Mouse (Mus musculus) liver, embryonic 14.5 days (tissue): Measurements from ENCODE around the gene Sdcbp2.

Experiments
- CTCF ChIP-seq: IDR thresholded peaks from 2 replicates; pipeline ENCODE4 v1.5.1; 2016; ENCODE audit warnings: antibody characterized with exemption, low read depth, control low read depth
- EP300 ChIP-seq: IDR thresholded peaks from 2 replicates; pipeline ENCODE4 v1.6.1; 2016; ENCODE audit warnings: antibody characterized with exemption, low read depth

- TF ChIP-seq CTCF (no peak), EP300 (no peak)
Measured at GRCm38 (mm10) chr2:151580945-151581344, 8.5 kb downstream of the Sdcbp2 start.
